ENCODE assay signal across 19 mouse cellular contexts in genomic region chr9:42518163-42518562, GRCm38 (mm10). TPM values are rescaled to one million over a fixed set of nuclear protein-coding genes. Genes with fewer than 3 reads are reported as not detected.
DNase-seq lines count a peak whose midpoint lies in the region; ATAC-seq and TF ChIP-seq lines count a peak whose summit lies in the region.
"Had no signal": no experiment of that assay in that cellular context is flagged by ENCODE, and none has a peak within 500 bp of the region (broad histone marks: within the 10 kb centered on the region; RNA-seq: fewer than 3 reads in every experiment).

No protein-coding gene starts in this region.

- H3K9ac ChIP-seq in hindbrain, postnatal 0 days (replicated peaks; ENCODE audit: low read length), result no peak overlapping the region
- no peak overlapping the region for H3K9ac ChIP-seq in hindbrain, embryonic 11.5 days (ENCODE audit: low read depth, low read length)
- H3K9ac ChIP-seq: forebrain, embryonic 13.5 days; forebrain, postnatal 0 days; heart, embryonic 12.5 days; hindbrain, embryonic 12.5 days had no signal

- DNase-seq in hindbrain, postnatal 0 days (ENCODE audit: low spot score), result peak; percentile 25
- DNase-seq in hindbrain, embryonic 11.5 days (ENCODE audit: low spot score), result no peak
- DNase-seq in left cerebral cortex, postnatal 14 days (ENCODE audit: low spot score in 2 of 2), result peak; percentile 28 to 30
- no peak for DNase-seq in left cerebral cortex, adult 11 months (ENCODE audit: low spot score)
- DNase-seq in right cerebral cortex, adult 2 months (ENCODE audit: low spot score in 2 of 2), result peak; percentile 26 to 44
- no peak for DNase-seq in right cerebral cortex, postnatal 25 days
- peak; percentile 45 for DNase-seq in brain, adult 2 months (ENCODE audit: low read depth, low spot score)
- DNase-seq in heart, postnatal 36 days, result no peak
- DNase-seq: adrenal gland, postnatal 10 days; cerebellum, adult 2 months; cerebellum, postnatal 10 days; forebrain, postnatal 0 days; gastrocnemius, postnatal 14 days; heart, adult 2 months had no signal

- H3K27me3 ChIP-seq in hindbrain, postnatal 0 days (ENCODE audit: insufficient read depth, low read length), result no peaks in the 10 kb centered on the region
- H3K27me3 ChIP-seq in hindbrain, embryonic 11.5 days (ENCODE audit: control insufficient read depth, insufficient read depth, low read length), result peaks cover 2% of the 10 kb centered on the region; the same call in 1 of the 2 replicates

- peaks cover 15% of the 10 kb centered on the region for H3K4me1 ChIP-seq in hindbrain, postnatal 0 days (ENCODE audit: insufficient read depth, low read length)
- peaks cover 2% of the 10 kb centered on the region; the same call in 1 of the 2 replicates for H3K4me1 ChIP-seq in hindbrain, embryonic 11.5 days (replicated peaks; ENCODE audit: control insufficient read depth, insufficient read depth, low read length)

- no peak for TF ChIP-seq CTCF in hindbrain, postnatal 0 days (IDR thresholded peaks at IDR 0.05; ENCODE audit: low read depth)

- H3K27ac ChIP-seq in hindbrain, postnatal 0 days, result no peak overlapping the region
- no peak overlapping the region for H3K27ac ChIP-seq in hindbrain, embryonic 11.5 days (ENCODE audit: low read depth, low read length)
- H3K27ac ChIP-seq: embryonic facial prominence, embryonic 10.5 days; forebrain, embryonic 13.5 days; heart, adult 2 months; hindbrain, embryonic 12.5 days had no signal

- no peak overlapping the region for H3K4me3 ChIP-seq in hindbrain, postnatal 0 days (ENCODE audit: low read length)
- H3K4me3 ChIP-seq in hindbrain, embryonic 11.5 days (ENCODE audit: low read depth, low read length), result no peak overlapping the region
- H3K4me3 ChIP-seq: embryonic facial prominence, embryonic 10.5 days; forebrain, embryonic 13.5 days; heart, adult 2 months; heart, embryonic 12.5 days; hindbrain, embryonic 12.5 days had no signal

- H3K4me2 ChIP-seq in hindbrain, postnatal 0 days (ENCODE audit: low read depth, low read length), result no peak overlapping the region
- no peak overlapping the region for H3K4me2 ChIP-seq in hindbrain, embryonic 11.5 days (replicated peaks; ENCODE audit: low read depth, low read length)
- H3K4me2 ChIP-seq: forebrain, embryonic 13.5 days; heart, embryonic 12.5 days; hindbrain, embryonic 12.5 days had no signal

- ATAC-seq in hindbrain, postnatal 0 days, result no peak
- no peak for ATAC-seq in hindbrain, embryonic 11.5 days (ENCODE audit: low FRiP score)
- ATAC-seq: forebrain, embryonic 13.5 days; forebrain, postnatal 0 days; hindbrain, embryonic 16.5 days had no signal

- H3K9me3 ChIP-seq in hindbrain, postnatal 0 days (ENCODE audit: low read length), result no peaks in the 10 kb centered on the region
- no peaks in the 10 kb centered on the region for H3K9me3 ChIP-seq in hindbrain, embryonic 11.5 days (ENCODE audit: control insufficient read depth, low read length)
- H3K9me3 ChIP-seq: embryonic facial prominence, embryonic 10.5 days; forebrain, embryonic 13.5 days; heart, embryonic 12.5 days; hindbrain, embryonic 12.5 days had no signal

- 43% methylated on average over 14 of the region's 14 CpGs for WGBS in hindbrain, postnatal 0 days
- 68% methylated on average over 14 of the region's 14 CpGs for WGBS in hindbrain, embryonic 11.5 days

- intact Hi-C loops in left cerebral cortex, postnatal 14 days (cut with DNase I), result no loop called here
- intact Hi-C loops in heart, postnatal 36 days (cut with DNase I), result no loop called here

- H3K36me3 ChIP-seq in hindbrain, postnatal 0 days (ENCODE audit: insufficient read depth, low read length), result no peaks in the 10 kb centered on the region; the same call in 1 of the 2 replicates
- no peaks in the 10 kb centered on the region for H3K36me3 ChIP-seq in hindbrain, embryonic 11.5 days (ENCODE audit: control insufficient read depth, insufficient read depth, low read length)
- H3K36me3 ChIP-seq: embryonic facial prominence, embryonic 10.5 days; heart, embryonic 12.5 days; hindbrain, embryonic 12.5 days had no signal

RNA-seq across cellular contexts. Expression of gene Tbcel, which starts 10.6 kb away (rescaled TPM):
- total RNA-seq in hindbrain, postnatal 0 days (2014; rRNA removed), result 19.7 and 22.6 TPM in 2 replicates
- polyA plus RNA-seq in hindbrain, postnatal 0 days (2015; fragmentation: Nextera tagmentation; extraction: Ambion mirVana), result 3.8 and 4.1 TPM in 2 replicates
- polyA plus RNA-seq in hindbrain, embryonic 11.5 days (2014; fragmentation: Nextera tagmentation; extraction: Ambion mirVana), result 4.7 and 6.6 TPM in 2 replicates
- total RNA-seq in left cerebral cortex, postnatal 14 days (2021), result 10 to 100 TPM; 47.2 to 53.8 TPM
- 10 to 100 TPM; 20.4 to 20.6 TPM for total RNA-seq in heart, postnatal 36 days (2021)

Comparison
In these comparisons a context has a peak if more than half of its experiments do, and no peak if none do; other contexts are left out.
1. DNase-seq: peak in hindbrain, postnatal 0 days (single experiment), left cerebral cortex, postnatal 14 days (2 of 2), right cerebral cortex, adult 2 months (2 of 2) and brain, adult 2 months (single experiment); none in hindbrain, embryonic 11.5 days (single experiment), left cerebral cortex, adult 11 months (single experiment), right cerebral cortex, postnatal 25 days (single experiment) and heart, postnatal 36 days (0 of 2).